Mouse (Mus musculus) intestine, embryonic 15.5 days (tissue): Measurements from ENCODE around the gene Cryl1. TPM values are rescaled to one million over a fixed set of nuclear protein-coding genes. Genes with fewer than 3 reads are reported as not detected.

Experiments
- ATAC-seq: fragments of 200-750 bp; cut with Nextera tagmentation; 2 replicates; pipeline ENCODE4 v1.8.0; 2017; ENCODE audit warnings: moderate TSS enrichment, moderate library complexity
- H3K27ac ChIP-seq: fragments of 300-500 bp; sonication (generic); 2 replicates; pipeline ENCODE4 v1.5.1; 2015; ENCODE audit warnings: mild to moderate bottlenecking, inconsistent platforms
- H3K27me3 ChIP-seq: fragments of 300-500 bp; sonication (generic); replicated peaks from 2 replicates; pipeline ENCODE4 v1.6.1; 2015; ENCODE audit warnings: inconsistent platforms
- H3K36me3 ChIP-seq: fragments of 300-500 bp; sonication (generic); 2 replicates; pipeline ENCODE4 v1.6.1; 2015; ENCODE audit warnings: inconsistent platforms
- H3K4me1 ChIP-seq: fragments of 300-500 bp; sonication (generic); replicated peaks from 2 replicates; pipeline ENCODE4 v1.6.1; 2015; ENCODE audit warnings: inconsistent platforms
- H3K4me2 ChIP-seq: fragments of 300-500 bp; sonication (generic); replicated peaks from 2 replicates; pipeline ENCODE4 v1.6.1; 2015; ENCODE audit warnings: mild to moderate bottlenecking, inconsistent platforms
- H3K4me3 ChIP-seq: fragments of 300-500 bp; sonication (generic); replicated peaks from 2 replicates; pipeline ENCODE4 v1.5.1; 2015; ENCODE audit warnings: inconsistent platforms
- H3K9ac ChIP-seq: fragments of 300-500 bp; sonication (generic); 2 replicates; pipeline ENCODE4 v1.6.1; 2015; ENCODE audit warnings: inconsistent platforms
- H3K9me3 ChIP-seq: fragments of 300-500 bp; sonication (generic); 2 replicates; pipeline ENCODE4 v1.6.1; 2016; ENCODE audit warnings: inconsistent platforms
- WGBS: fragments of 180-500 bp; shearing (Covaris S2); methylation state at CpG from one replicate; pipeline ENCODE4 v1.1.7; 2015; 5-methylcytosine and 5-hydroxymethylcytosine counted together
- polyA plus RNA-seq: library from polyadenylated mRNA; unstranded; fragments of >200 nt; fragmentation: Nextera tagmentation; extraction: Ambion mirVana; gene quantifications from 2 replicates; pipeline ENCODE4 v1.2.1, GENCODE M21; 2015

Gene Cryl1
- polyA plus RNA-seq, 1 experiment from 2014 or later = 91.6 TPM

GRCm38 (mm10) chr14:57397221-57397620, 1.1 kb downstream of the Cryl1 start:
- Histone ChIP-seq H3K4me1 (peaks cover 7% of the 10 kb centered on the region; the same call in 1 of the 2 replicates), H3K4me3 (0 out of 2 replicates have a peak overlapping the region, but pooled peaks have one; percentile 72), H3K4me2 (peak overlapping the region; percentile 87), H3K9me3 (no peaks in the 10 kb centered on the region), H3K27ac (peak overlapping the region; percentile 45; the same call in 1 of the 2 replicates), H3K27me3 (no peaks in the 10 kb centered on the region), H3K36me3 (no peaks in the 10 kb centered on the region), H3K9ac (peak overlapping the region; percentile 82; the same call in 1 of the 2 replicates)
- WGBS = 74% methylated on average over 5 of the region's 5 CpGs
- ATAC-seq = no peak

- H3K27me3 ChIP-seq = no peaks in the 10 kb centered on the region
- WGBS = 61% methylated on average over 2 of the region's 2 CpGs
- no peak overlapping the region for H3K9ac ChIP-seq
- no peak for ATAC-seq
- H3K4me2 ChIP-seq = no peak overlapping the region
- no peaks in the 10 kb centered on the region for H3K9me3 ChIP-seq
- no peak overlapping the region for H3K27ac ChIP-seq
- H3K36me3 ChIP-seq = no peaks in the 10 kb centered on the region
- H3K4me1 ChIP-seq = peaks cover 7% of the 10 kb centered on the region; the same call in 1 of the 2 replicates
- no peak overlapping the region for H3K4me3 ChIP-seq
These were observed 2.9 kb downstream of the Cryl1 start for GRCm38 (mm10) chr14:57395470-57395869.

GRCm38 (mm10) chr14:57392278-57392677, 6.1 kb downstream of the Cryl1 start:
- Histone ChIP-seq H3K9me3 (no peaks in the 10 kb centered on the region), H3K4me3 (no peak overlapping the region), H3K4me1 (no peaks in the 10 kb centered on the region), H3K4me2 (peak overlapping the region; percentile 36), H3K9ac (peak overlapping the region; percentile 31; the same call in 1 of the 2 replicates), H3K27me3 (no peaks in the 10 kb centered on the region), H3K36me3 (no peaks in the 10 kb centered on the region), H3K27ac (peak overlapping the region; percentile 66)
- ATAC-seq = peak; percentile 89
- WGBS = 45% methylated on average over 5 of the region's 5 CpGs

GRCm38 (mm10) chr14:57391621-57392020, 6.7 kb downstream of the Cryl1 start:
- no peak overlapping the region for H3K4me2 ChIP-seq
- H3K4me1 ChIP-seq = no peaks in the 10 kb centered on the region
- no peaks in the 10 kb centered on the region for H3K36me3 ChIP-seq
- no peaks in the 10 kb centered on the region for H3K27me3 ChIP-seq
- no peak for ATAC-seq
- no peaks in the 10 kb centered on the region for H3K9me3 ChIP-seq
- H3K4me3 ChIP-seq = no peak overlapping the region
- WGBS = 66% methylated on average over 4 of the region's 4 CpGs
- H3K9ac ChIP-seq = no peak overlapping the region
- peak overlapping the region; percentile 66; the same call in 1 of the 2 replicates for H3K27ac ChIP-seq

- no peaks in the 10 kb centered on the region for H3K27me3 ChIP-seq
- no peak overlapping the region for H3K4me2 ChIP-seq
- peak overlapping the region; percentile 69 for H3K27ac ChIP-seq
- no peak overlapping the region for H3K4me3 ChIP-seq
- H3K9me3 ChIP-seq = no peaks in the 10 kb centered on the region
- H3K9ac ChIP-seq = no peak overlapping the region
- ATAC-seq = peak; percentile 76
- 56% methylated on average over 14 of the region's 14 CpGs for WGBS
- H3K4me1 ChIP-seq = no peaks in the 10 kb centered on the region
- no peaks in the 10 kb centered on the region for H3K36me3 ChIP-seq
These were observed 11.4 kb downstream of the Cryl1 start for GRCm38 (mm10) chr14:57386758-57387561.

- Histone ChIP-seq H3K9me3 (no peaks in the 10 kb centered on the region), H3K4me2 (no peak overlapping the region), H3K4me3 (no peak overlapping the region), H3K27me3 (no peaks in the 10 kb centered on the region), H3K36me3 (no peaks in the 10 kb centered on the region), H3K27ac (0 out of 2 replicates have a peak overlapping the region, but pooled peaks have one; percentile 3), H3K4me1 (no peaks in the 10 kb centered on the region), H3K9ac (no peak overlapping the region)
- peak; percentile 54; the same call in 1 of the 2 replicates for ATAC-seq
- 56% methylated on average over 5 of the region's 5 CpGs for whole genome bisulfite sequencing
These were observed 12.7 kb downstream of the Cryl1 start for GRCm38 (mm10) chr14:57385667-57386066.

GRCm38 (mm10) chr14:57377531-57377930, 20.8 kb downstream of the Cryl1 start:
- H3K27ac ChIP-seq = no peak overlapping the region
- WGBS = 73% methylated on average over 5 of the region's 5 CpGs
- no peak for ATAC-seq
- no peaks in the 10 kb centered on the region for H3K9me3 ChIP-seq
- H3K4me2 ChIP-seq = no peak overlapping the region
- H3K4me1 ChIP-seq = no peaks in the 10 kb centered on the region
- H3K36me3 ChIP-seq = no peaks in the 10 kb centered on the region
- H3K9ac ChIP-seq = no peak overlapping the region
- no peak overlapping the region for H3K4me3 ChIP-seq
- no peaks in the 10 kb centered on the region for H3K27me3 ChIP-seq

- WGBS = 72% methylated on average over 9 of the region's 9 CpGs
- Histone ChIP-seq H3K4me1 (no peaks in the 10 kb centered on the region), H3K9ac (no peak overlapping the region), H3K27me3 (no peaks in the 10 kb centered on the region), H3K4me2 (no peak overlapping the region), H3K4me3 (no peak overlapping the region), H3K36me3 (no peaks in the 10 kb centered on the region), H3K9me3 (no peaks in the 10 kb centered on the region), H3K27ac (no peak overlapping the region)
- ATAC-seq = peak; percentile 71
These were observed 21.4 kb downstream of the Cryl1 start for GRCm38 (mm10) chr14:57376956-57377355.

- Histone ChIP-seq H3K9ac (no peak overlapping the region), H3K4me2 (no peak overlapping the region), H3K9me3 (no peaks in the 10 kb centered on the region), H3K4me3 (no peak overlapping the region), H3K36me3 (no peaks in the 10 kb centered on the region), H3K27ac (no peak overlapping the region), H3K4me1 (no peaks in the 10 kb centered on the region), H3K27me3 (no peaks in the 10 kb centered on the region)
- no peak for ATAC-seq
- WGBS = 69% methylated on average over 8 of the region's 8 CpGs
These were observed 22.3 kb downstream of the Cryl1 start for GRCm38 (mm10) chr14:57376016-57376415.

- 71% methylated on average over 9 of the region's 9 CpGs for WGBS
- H3K36me3 ChIP-seq = no peaks in the 10 kb centered on the region
- H3K4me2 ChIP-seq = no peak overlapping the region
- H3K4me1 ChIP-seq = no peaks in the 10 kb centered on the region
- no peak overlapping the region for H3K4me3 ChIP-seq
- H3K9ac ChIP-seq = no peak overlapping the region
- H3K27me3 ChIP-seq = no peaks in the 10 kb centered on the region
- H3K9me3 ChIP-seq = no peaks in the 10 kb centered on the region
- no peak overlapping the region for H3K27ac ChIP-seq
- ATAC-seq = no peak
These were observed 23.1 kb downstream of the Cryl1 start for GRCm38 (mm10) chr14:57375205-57375604.

- 0 out of 2 replicates have a peak, but pooled peaks cover 3% of the 10 kb centered on the region for H3K4me1 ChIP-seq
- H3K36me3 ChIP-seq = no peaks in the 10 kb centered on the region
- H3K9me3 ChIP-seq = no peaks in the 10 kb centered on the region
- WGBS = 48% methylated on average over 8 of the region's 8 CpGs
- peak; percentile 18; the same call in 1 of the 2 replicates for ATAC-seq
- H3K27ac ChIP-seq = no peak overlapping the region
- H3K27me3 ChIP-seq = no peaks in the 10 kb centered on the region
- H3K4me2 ChIP-seq = no peak overlapping the region
- H3K4me3 ChIP-seq = no peak overlapping the region
- no peak overlapping the region for H3K9ac ChIP-seq
These were observed 25.8 kb downstream of the Cryl1 start for GRCm38 (mm10) chr14:57372348-57373102.

- no peak overlapping the region for H3K4me2 ChIP-seq
- peaks cover 9% of the 10 kb centered on the region; the same call in 1 of the 2 replicates for H3K4me1 ChIP-seq
- no peak overlapping the region for H3K4me3 ChIP-seq
- H3K27me3 ChIP-seq = no peaks in the 10 kb centered on the region
- ATAC-seq = peak; percentile 85
- H3K9me3 ChIP-seq = no peaks in the 10 kb centered on the region
- H3K36me3 ChIP-seq = no peaks in the 10 kb centered on the region
- peak overlapping the region; percentile 34 for H3K27ac ChIP-seq
- H3K9ac ChIP-seq = no peak overlapping the region
- WGBS = 34% methylated on average over 4 of the region's 4 CpGs
These were observed 31.0 kb downstream of the Cryl1 start for GRCm38 (mm10) chr14:57367327-57367726.
